Mouse (Mus musculus) colon, adult 2 months (tissue): ENCODE results near the gene Olfr807. TPM values are rescaled to one million over a fixed set of nuclear protein-coding genes. Genes with fewer than 3 reads are reported as not detected.

Source experiments
- polyA plus RNA-seq: library from polyadenylated mRNA; depleted of rRNA; stranded (reverse); fragments of >200 nt; gene quantifications from 2 replicates; pipeline ENCODE4 v1.2.3, GENCODE M21; 2012; rRNA removed

Olfr807 gene
- not detected in 2 replicates for polyA plus RNA-seq

GRCm38 (mm10) chr10:129757693-129758092 lies at the start of gene Olfr807:
Gene Olfr807, minus strand, starts transcription at chr10:129757793.

GRCm38 (mm10) chr10:129804296-129804695 lies 46.7 kb upstream of the Olfr807 start, which contains the start of gene Olfr811:
Gene Olfr811, minus strand, starts transcription at chr10:129804396.

GRCm38 (mm10) chr10:129794817-129795216 lies 37.2 kb upstream of the Olfr807 start, which contains the start of gene Olfr810:
Gene Olfr810, minus strand, starts transcription at chr10:129794917.

GRCm38 (mm10) chr10:129774338-129774737 lies 16.7 kb upstream of the Olfr807 start, which contains the start of gene Olfr809:
Gene Olfr809, plus strand, starts transcription at chr10:129774638.

GRCm38 (mm10) chr10:129765182-129765581 lies 7.6 kb upstream of the Olfr807 start, which contains the start of gene Olfr808:
Gene Olfr808, plus strand, starts transcription at chr10:129765482.

GRCm38 (mm10) chr10:129741821-129742220 lies 15.8 kb downstream of the Olfr807 start, which contains the start of gene Olfr806:
Gene Olfr806, minus strand, starts transcription at chr10:129741921.

GRCm38 (mm10) chr10:129729275-129729674 lies 28.3 kb downstream of the Olfr807 start, which contains the start of gene Olfr805:
Gene Olfr805, minus strand, starts transcription at chr10:129729375.

Other genes starting within 250 kb of the Olfr807 start
- gene Olfr791, start 236.0 kb downstream of the Olfr807 start, polyA plus RNA-seq: not detected in 2 replicates
- not detected in 2 replicates for gene Olfr792, start 218.6 kb downstream of the Olfr807 start, polyA plus RNA-seq
- gene Olfr794, start 190.1 kb downstream of the Olfr807 start, polyA plus RNA-seq: not detected in 2 replicates
- not detected in 2 replicates for gene Olfr796, start 145.2 kb downstream of the Olfr807 start, polyA plus RNA-seq
- not detected in 2 replicates for gene Olfr798, start 129.9 kb downstream of the Olfr807 start, polyA plus RNA-seq
- not detected in 2 replicates for gene Olfr799, start 120.3 kb downstream of the Olfr807 start, polyA plus RNA-seq
- gene Olfr800, start 100.1 kb downstream of the Olfr807 start, polyA plus RNA-seq: not detected in 2 replicates
- not detected in 2 replicates for gene Olfr801, start 83.9 kb downstream of the Olfr807 start, polyA plus RNA-seq
- not detected in 2 replicates for gene Olfr802, start 69.6 kb downstream of the Olfr807 start, polyA plus RNA-seq
- gene Olfr803, start 63.5 kb downstream of the Olfr807 start, polyA plus RNA-seq: not detected in 2 replicates
- not detected in 2 replicates for gene Olfr804, start 54.6 kb downstream of the Olfr807 start, polyA plus RNA-seq
- gene Olfr805, start 28.4 kb downstream of the Olfr807 start, polyA plus RNA-seq: not detected in 2 replicates
- not detected in 2 replicates for gene Olfr806, start 15.9 kb downstream of the Olfr807 start, polyA plus RNA-seq
- not detected in 2 replicates for gene Olfr808, start 7.7 kb upstream of the Olfr807 start, polyA plus RNA-seq
- gene Olfr809, start 16.8 kb upstream of the Olfr807 start, polyA plus RNA-seq: not detected in 2 replicates
- gene Olfr810, start 37.1 kb upstream of the Olfr807 start, polyA plus RNA-seq: not detected in 2 replicates
- gene Olfr811, start 46.6 kb upstream of the Olfr807 start, polyA plus RNA-seq: not detected in 2 replicates
- not detected in 2 replicates for gene Olfr812, start 88.3 kb upstream of the Olfr807 start, polyA plus RNA-seq
- gene Olfr813, start 97.6 kb upstream of the Olfr807 start, polyA plus RNA-seq: not detected in 2 replicates
- not detected in 2 replicates for gene Olfr814, start 122.1 kb upstream of the Olfr807 start, polyA plus RNA-seq
- not detected in 2 replicates for gene Olfr815, start 148.1 kb upstream of the Olfr807 start, polyA plus RNA-seq
- not detected in 2 replicates for gene Olfr816, start 157.8 kb upstream of the Olfr807 start, polyA plus RNA-seq
- not detected in 2 replicates for gene Olfr818, start 191.3 kb upstream of the Olfr807 start, polyA plus RNA-seq
- gene Olfr819, start 209.5 kb upstream of the Olfr807 start, polyA plus RNA-seq: not detected in 2 replicates
- not detected in 2 replicates for gene Olfr247, start 218.3 kb upstream of the Olfr807 start, polyA plus RNA-seq
- not detected in 2 replicates for gene Gm10310, start 227.3 kb upstream of the Olfr807 start, polyA plus RNA-seq